Mouse (Mus musculus) liver (tissue): ENCODE measurements around the gene Fcamr.

Source experiments
- DNase-seq: peaks from one replicate; pipeline ENCODE4 v3.0.0-alpha.2; 2020; ENCODE audit warnings: mixed read lengths

Gene Fcamr

GRCm38 (mm10) chr1:130800602-130801001 is at the start of gene Fcamr:
Gene Fcamr (plus strand): TSS chr1:130800902.
- DNase-seq: no peak

- DNase-seq: no peak
Measured at GRCm38 (mm10) chr1:130759689-130760088, 41.0 kb upstream of the Fcamr start.

GRCm38 (mm10) chr1:130761597-130761996 is 39.1 kb upstream of the Fcamr start:
- DNase-seq: no peak

GRCm38 (mm10) chr1:130762045-130762760 is 38.5 kb upstream of the Fcamr start:
- no peak for DNase-seq

GRCm38 (mm10) chr1:130764027-130764461 is 36.7 kb upstream of the Fcamr start:
- DNase-seq: no peak

- no peak for DNase-seq
Measured at GRCm38 (mm10) chr1:130767066-130767465, 33.6 kb upstream of the Fcamr start.

GRCm38 (mm10) chr1:130769925-130770324 is 30.8 kb upstream of the Fcamr start:
- DNase-seq: no peak

GRCm38 (mm10) chr1:130770487-130770886 is 30.2 kb upstream of the Fcamr start:
- DNase-seq: no peak

- no peak for DNase-seq
Measured at GRCm38 (mm10) chr1:130770981-130771494, 29.7 kb upstream of the Fcamr start.

- DNase-seq: no peak
Measured at GRCm38 (mm10) chr1:130775234-130775633, 25.5 kb upstream of the Fcamr start.

GRCm38 (mm10) chr1:130775691-130776331 is 24.9 kb upstream of the Fcamr start:
- no peak for DNase-seq

GRCm38 (mm10) chr1:130776645-130777044 is 24.1 kb upstream of the Fcamr start:
- no peak for DNase-seq

GRCm38 (mm10) chr1:130779867-130780266 is 20.8 kb upstream of the Fcamr start:
- no peak for DNase-seq

- DNase-seq: peak; percentile 51
Measured at GRCm38 (mm10) chr1:130784054-130784453, 16.6 kb upstream of the Fcamr start.

GRCm38 (mm10) chr1:130787001-130787400 is 13.7 kb upstream of the Fcamr start:
- no peak for DNase-seq

- no peak for DNase-seq
Measured at GRCm38 (mm10) chr1:130789512-130790451, 10.9 kb upstream of the Fcamr start.

GRCm38 (mm10) chr1:130795331-130795730 is 5.4 kb upstream of the Fcamr start:
- DNase-seq: no peak

- DNase-seq: peak; percentile 52
Measured at GRCm38 (mm10) chr1:130796967-130797684, 3.6 kb upstream of the Fcamr start.

GRCm38 (mm10) chr1:130798037-130798436 is 2.7 kb upstream of the Fcamr start:
- no peak for DNase-seq

GRCm38 (mm10) chr1:130798551-130798950 is 2.2 kb upstream of the Fcamr start:
- DNase-seq: no peak

- DNase-seq: no peak
Measured at GRCm38 (mm10) chr1:130799399-130799798, 1.3 kb upstream of the Fcamr start.

- DNase-seq: no peak
Measured at GRCm38 (mm10) chr1:130801511-130801910, 809 bp downstream of the Fcamr start.
